Mouse (Mus musculus): ENCODE measurements around the gene Slk. TPM values are rescaled to one million over a fixed set of nuclear protein-coding genes. Genes with fewer than 3 reads are reported as not detected.

The Slk gene
- total RNA-seq (2015; ENCODE audit: low replicate concordance): 74.0 and 81.3 TPM in 2 replicates
- total RNA-seq (2017; ENCODE audit: low replicate concordance): 96.8 and 148 TPM in 2 replicates

- ATAC-seq (replicated peaks; ENCODE audit: low FRiP score, poor library complexity, severe bottlenecking): peak; percentile 75
Measured at GRCm38 (mm10) chr19:47579225-47579787, at the start of gene Slk. TSS of gene Slk (plus strand) at chr19:47579678.

- peak; percentile 97 for ATAC-seq (replicated peaks; ENCODE audit: low FRiP score, poor library complexity, severe bottlenecking)
Measured at GRCm38 (mm10) chr19:47531309-47531708, 48.2 kb upstream of the Slk start.

- ATAC-seq (replicated peaks; ENCODE audit: low FRiP score, poor library complexity, severe bottlenecking): no peak
Measured at GRCm38 (mm10) chr19:47532449-47532848, 47.0 kb upstream of the Slk start.

- no peak for ATAC-seq (replicated peaks; ENCODE audit: low FRiP score, poor library complexity, severe bottlenecking)
Measured at GRCm38 (mm10) chr19:47534131-47534530, 45.3 kb upstream of the Slk start.

GRCm38 (mm10) chr19:47536521-47537299 is 42.8 kb upstream of the Slk start:
- ATAC-seq (replicated peaks; ENCODE audit: low FRiP score, poor library complexity, severe bottlenecking): peak; percentile 98

- peak; percentile 45 for ATAC-seq (replicated peaks; ENCODE audit: low FRiP score, poor library complexity, severe bottlenecking)
Measured at GRCm38 (mm10) chr19:47537300-47537792, 42.1 kb upstream of the Slk start, which contains the start of gene Stn1. TSS of gene Stn1 (minus strand) at chr19:47537507.

- peak; percentile 18; the same call in 1 of the 2 replicates for ATAC-seq (replicated peaks; ENCODE audit: low FRiP score, poor library complexity, severe bottlenecking)
Measured at GRCm38 (mm10) chr19:47537879-47538278, 41.6 kb upstream of the Slk start.

- ATAC-seq (replicated peaks; ENCODE audit: low FRiP score, poor library complexity, severe bottlenecking): no peak
Measured at GRCm38 (mm10) chr19:47538801-47539200, 40.7 kb upstream of the Slk start.

GRCm38 (mm10) chr19:47542441-47542840 is 37.0 kb upstream of the Slk start:
- no peak for ATAC-seq (replicated peaks; ENCODE audit: low FRiP score, poor library complexity, severe bottlenecking)

- no peak for ATAC-seq (replicated peaks; ENCODE audit: low FRiP score, poor library complexity, severe bottlenecking)
Measured at GRCm38 (mm10) chr19:47545055-47545454, 34.4 kb upstream of the Slk start.

GRCm38 (mm10) chr19:47545528-47545927 is 34.0 kb upstream of the Slk start:
- no peak for ATAC-seq (replicated peaks; ENCODE audit: low FRiP score, poor library complexity, severe bottlenecking)

GRCm38 (mm10) chr19:47548432-47549076 is 30.9 kb upstream of the Slk start:
- 0 out of 2 replicates have a peak, but pooled peaks have one; percentile 51 for ATAC-seq (replicated peaks; ENCODE audit: low FRiP score, poor library complexity, severe bottlenecking)

GRCm38 (mm10) chr19:47549174-47549573 is 30.3 kb upstream of the Slk start:
- ATAC-seq (replicated peaks; ENCODE audit: low FRiP score, poor library complexity, severe bottlenecking): no peak

GRCm38 (mm10) chr19:47549584-47549983 is 29.9 kb upstream of the Slk start:
- no peak for ATAC-seq (replicated peaks; ENCODE audit: low FRiP score, poor library complexity, severe bottlenecking)

- ATAC-seq (replicated peaks; ENCODE audit: low FRiP score, poor library complexity, severe bottlenecking): no peak
Measured at GRCm38 (mm10) chr19:47559145-47559544, 20.3 kb upstream of the Slk start.

GRCm38 (mm10) chr19:47559751-47560512 is 19.5 kb upstream of the Slk start:
- no peak for ATAC-seq (replicated peaks; ENCODE audit: low FRiP score, poor library complexity, severe bottlenecking)

- ATAC-seq (replicated peaks; ENCODE audit: low FRiP score, poor library complexity, severe bottlenecking): peak; percentile 91
Measured at GRCm38 (mm10) chr19:47560544-47561161, 18.8 kb upstream of the Slk start.

GRCm38 (mm10) chr19:47561996-47562441 is 17.5 kb upstream of the Slk start:
- ATAC-seq (replicated peaks; ENCODE audit: low FRiP score, poor library complexity, severe bottlenecking): no peak

GRCm38 (mm10) chr19:47563715-47564114 is 15.8 kb upstream of the Slk start:
- ATAC-seq (replicated peaks; ENCODE audit: low FRiP score, poor library complexity, severe bottlenecking): no peak
